Mouse (Mus musculus) G1E (cell line): ENCODE measurements around the gene Psenen. TPM values are rescaled to one million over a fixed set of nuclear protein-coding genes. Genes with fewer than 3 reads are reported as not detected.

ENCODE experiments used
- ATAC-seq: 2 replicates; pipeline ENCODE4 v1.8.0; 2016; ENCODE audit warnings: mild to moderate bottlenecking; ENCODE audit not compliant: insufficient number of reproducible peaks, poor library complexity, low FRiP score, severe bottlenecking; ENCODE audit errors: extremely low read depth
- DNase-seq: peaks from one replicate; pipeline ENCODE4 v3.0.0; 2012; ENCODE audit warnings: low spot score
- H3K27me3 ChIP-seq: 2 replicates; pipeline ENCODE4 v1.6.1; 2012; ENCODE audit warnings: mild to moderate bottlenecking, low read length, inconsistent platforms; ENCODE audit not compliant: insufficient read depth
- H3K36me3 ChIP-seq: replicated peaks from 2 replicates; pipeline ENCODE3; 2012; ENCODE audit warnings: mild to moderate bottlenecking, inconsistent platforms
- H3K4me1 ChIP-seq: 2 replicates; pipeline ENCODE4 v1.6.1; 2012; ENCODE audit warnings: low read depth, low read length, inconsistent platforms, mixed read lengths; ENCODE audit not compliant: insufficient read depth
- H3K4me3 ChIP-seq: 2 replicates; pipeline ENCODE4 v1.5.1; 2012; ENCODE audit warnings: low read depth, mild to moderate bottlenecking, inconsistent platforms, low read length, moderate library complexity, mixed read lengths
- H3K9me3 ChIP-seq: replicated peaks from 2 replicates; pipeline ENCODE4 v1.6.1; 2012; ENCODE audit warnings: inconsistent platforms
- CTCF ChIP-seq: IDR thresholded peaks from 2 replicates; pipeline ENCODE4 v1.5.1; 2012; ENCODE audit warnings: low read depth, low read length, inconsistent platforms, mixed read lengths
- GATA1 ChIP-seq: IDR thresholded peaks from 2 replicates; pipeline ENCODE4 v1.6.1; 2012; ENCODE audit warnings: borderline replicate concordance, low read length, inconsistent platforms, mixed read lengths
- GATA2 ChIP-seq: IDR thresholded peaks from 2 replicates; pipeline ENCODE4 v1.6.1; 2012; ENCODE audit warnings: low read depth, low read length, inconsistent platforms, borderline replicate concordance
- POLR2AphosphoS5 ChIP-seq: IDR thresholded peaks from 2 replicates; pipeline ENCODE4 v1.6.1; 2012; ENCODE audit warnings: low read depth, low read length, inconsistent platforms; ENCODE audit not compliant: insufficient replicate concordance
- TAL1 ChIP-seq: conservative IDR thresholded peaks from 2 replicates; pipeline ENCODE4 v1.6.1; 2012; ENCODE audit warnings: low read depth, low read length, inconsistent platforms, mixed read lengths
- polyA plus RNA-seq: library from polyadenylated mRNA; stranded (reverse); fragments of >175 nt; gene quantifications from 2 replicates; pipeline ENCODE4 v1.2.3, GENCODE M21; 2012
- total RNA-seq, 2 experiments: library from RNA; stranded (forward) in 1 of 2; stranded (reverse) in 1 of 2; fragments of 200-1000 nt in 1 of 2; fragments of >200 nt in 1 of 2; fragmentation: Nextera tagmentation in 1 of 2; gene quantifications; 2 replicates each; pipeline ENCODE4 v1.2.3; 2014 to 2017

Psenen gene
- total and polyA plus RNA-seq, 3 experiments, result 31.8 to 246 (median 134) TPM

GRCm38 (mm10) chr7:30596093-30596492, 32.7 kb upstream of the Psenen start:
- peaks cover 52% of the 10 kb centered on the region for H3K27me3 ChIP-seq
- peaks cover 29% of the 10 kb centered on the region for H3K4me1 ChIP-seq
- DNase-seq (no peak), ATAC-seq (no peak)
- H3K36me3 ChIP-seq, result peaks cover under 1% of the 10 kb centered on the region
- no peak overlapping the region for H3K4me3 ChIP-seq
- no peaks in the 10 kb centered on the region for H3K9me3 ChIP-seq
- no peak for TF ChIP-seq POLR2AphosphoS5
- TF ChIP-seq GATA2, result no peak
- TF ChIP-seq TAL1, result no peak
- no peak for TF ChIP-seq GATA1
- TF ChIP-seq CTCF, result no peak

GRCm38 (mm10) chr7:30594510-30595024, 31.1 kb upstream of the Psenen start:
- peaks cover 6% of the 10 kb centered on the region for H3K36me3 ChIP-seq
- H3K4me1 ChIP-seq, result peaks cover 25% of the 10 kb centered on the region
- no peaks in the 10 kb centered on the region for H3K9me3 ChIP-seq
- DNase-seq (no peak), ATAC-seq (no peak)
- peaks cover 50% of the 10 kb centered on the region for H3K27me3 ChIP-seq
- no peak overlapping the region for H3K4me3 ChIP-seq
- TF ChIP-seq POLR2AphosphoS5 (no peak), GATA2 (no peak), TAL1 (no peak), CTCF (no peak), GATA1 (no peak)

GRCm38 (mm10) chr7:30593579-30594509, 30.4 kb upstream of the Psenen start:
- Histone ChIP-seq H3K4me1 (peaks cover 29% of the 10 kb centered on the region), H3K4me3 (no peak overlapping the region), H3K36me3 (peaks cover 6% of the 10 kb centered on the region), H3K27me3 (peaks cover 49% of the 10 kb centered on the region), H3K9me3 (no peaks in the 10 kb centered on the region)
- ATAC-seq (no peak), DNase-seq (no peak)
- TF ChIP-seq GATA2, result no peak
- no peak for TF ChIP-seq CTCF
- TF ChIP-seq POLR2AphosphoS5, result no peak

- peaks cover 6% of the 10 kb centered on the region for H3K36me3 ChIP-seq
Observed at GRCm38 (mm10) chr7:30592772-30593423, 29.5 kb upstream of the Psenen start.

GRCm38 (mm10) chr7:30591605-30591951, 28.2 kb upstream of the Psenen start:
- Histone ChIP-seq H3K36me3 (peaks cover 14% of the 10 kb centered on the region), H3K9me3 (no peaks in the 10 kb centered on the region), H3K4me3 (no peak overlapping the region), H3K27me3 (peaks cover 28% of the 10 kb centered on the region), H3K4me1 (peaks cover 42% of the 10 kb centered on the region)
- no peak for ATAC-seq
- TF ChIP-seq CTCF, result no peak
- no peak for DNase-seq

More at GRCm38 (mm10) chr7:30592772-30593423, 29.5 kb upstream of the Psenen start:
- ATAC-seq (no peak), DNase-seq (no peak)
- Histone ChIP-seq H3K4me1 (peaks cover 29% of the 10 kb centered on the region), H3K4me3 (no peak overlapping the region), H3K9me3 (no peaks in the 10 kb centered on the region), H3K27me3 (peaks cover 39% of the 10 kb centered on the region)
- TF ChIP-seq CTCF (no peak), POLR2AphosphoS5 (no peak), TAL1 (no peak), GATA1 (no peak), GATA2 (no peak)

GRCm38 (mm10) chr7:30590927-30591604, 27.6 kb upstream of the Psenen start:
- no peak overlapping the region for H3K4me3 ChIP-seq
- H3K36me3 ChIP-seq, result peaks cover 19% of the 10 kb centered on the region
- TF ChIP-seq TAL1 (no peak), POLR2AphosphoS5 (no peak), CTCF (no peak), GATA1 (no peak), GATA2 (no peak)
- peaks cover 25% of the 10 kb centered on the region for H3K27me3 ChIP-seq
- ATAC-seq (no peak), DNase-seq (no peak)
- no peaks in the 10 kb centered on the region for H3K9me3 ChIP-seq
- peaks cover 47% of the 10 kb centered on the region for H3K4me1 ChIP-seq
